Mouse (Mus musculus): ENCODE results near the gene Poc1a. TPM values are rescaled to one million over a fixed set of nuclear protein-coding genes. Genes with fewer than 3 reads are reported as not detected.

Gene Poc1a
- total and polyA plus RNA-seq, 2 experiments from 2014 or later = 9.8 to 10.8 TPM

DNA sequence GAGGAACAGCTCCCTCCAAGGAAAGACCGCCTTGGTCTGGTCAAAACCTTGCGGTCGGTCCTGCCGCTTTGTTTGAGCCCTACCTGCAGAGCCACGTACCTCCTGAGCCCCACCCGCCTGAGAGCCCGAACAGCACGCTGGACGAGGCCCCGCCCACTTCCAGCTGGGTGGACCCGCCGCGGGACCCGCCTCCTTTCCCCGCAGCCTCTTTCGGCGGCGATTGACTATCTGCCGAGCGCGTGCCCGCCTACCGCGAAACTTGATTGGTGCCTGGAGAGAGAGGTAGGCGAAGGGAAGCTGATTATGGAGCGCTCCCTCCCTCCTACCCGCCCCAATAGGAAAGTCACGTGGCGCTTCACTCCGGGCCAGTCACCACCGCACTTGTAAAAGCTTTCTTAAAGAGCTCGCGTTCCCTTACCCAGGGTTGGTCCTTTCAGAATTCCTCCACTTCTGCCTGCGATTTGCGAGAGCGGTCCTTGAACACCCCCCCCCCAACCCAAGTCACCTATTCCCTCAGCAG lies 86.8 kb downstream of the Poc1a start:
- Histone ChIP-seq H3K36me3 (ENCODE audit: insufficient read depth, low read length) (no peaks in the 10 kb centered on the region; the same call in 1 of the 2 replicates), H3K4me3 (ENCODE audit: low read length) (peak overlapping the region; percentile 78), H3K4me1 (ENCODE audit: insufficient read depth, low read length) (peaks cover 21% of the 10 kb centered on the region), H3K4me2 (ENCODE audit: low read depth, low read length) (peak overlapping the region; percentile 98), H3K27ac (peak overlapping the region; percentile 98), H3K27me3 (ENCODE audit: insufficient read depth, low read length) (no peaks in the 10 kb centered on the region), H3K9me3 (ENCODE audit: low read length) (no peaks in the 10 kb centered on the region), H3K9ac (replicated peaks; ENCODE audit: low read length) (peak overlapping the region; percentile 83)
- no peak for TF ChIP-seq CTCF (IDR thresholded peaks at IDR 0.05; ENCODE audit: low read depth)
- ATAC-seq (peak; percentile 93), DNase-seq (ENCODE audit: low spot score) (peak; percentile 97)
- WGBS = under 1% methylated on average over 36 of the region's 36 CpGs

GRCm38 (mm10) chr9:106368112-106368717 lies 87.4 kb downstream of the Poc1a start, which contains the start of gene Dusp7:
Gene Dusp7 (plus strand): TSS chr9:106368632.
- Histone ChIP-seq H3K27ac (peak within 1 kb of the TSS; percentile 98), H3K36me3 (ENCODE audit: insufficient read depth, low read length) (peaks cover 4% of the 10 kb centered on the region; the same call in 1 of the 2 replicates), H3K27me3 (ENCODE audit: insufficient read depth, low read length) (no peaks in the 10 kb centered on the region), H3K9ac (replicated peaks; ENCODE audit: low read length) (peak within 1 kb of the TSS; percentile 83), H3K4me2 (ENCODE audit: low read depth, low read length) (peak within 1 kb of the TSS; percentile 98), H3K4me1 (ENCODE audit: insufficient read depth, low read length) (peaks cover 24% of the 10 kb centered on the region), H3K9me3 (ENCODE audit: low read length) (no peaks in the 10 kb centered on the region), H3K4me3 (ENCODE audit: low read length) (peak within 1 kb of the TSS; percentile 78)
- ATAC-seq = peak; percentile 71
- 0% methylated on average over 25 of the region's 57 CpGs for WGBS
- DNase-seq (ENCODE audit: low spot score) = peak; percentile 94
- no peak for TF ChIP-seq CTCF (IDR thresholded peaks at IDR 0.05; ENCODE audit: low read depth)

- peak overlapping the region; percentile 78 for H3K4me3 ChIP-seq (ENCODE audit: low read length)
- peak overlapping the region; percentile 98 for H3K27ac ChIP-seq
- peak; percentile 83 for DNase-seq (ENCODE audit: low spot score)
- peaks cover 24% of the 10 kb centered on the region for H3K4me1 ChIP-seq (ENCODE audit: insufficient read depth, low read length)
- ATAC-seq = peak; percentile 55
- TF ChIP-seq CTCF (IDR thresholded peaks at IDR 0.05; ENCODE audit: low read depth) = peak; percentile 55
- H3K9ac ChIP-seq (replicated peaks; ENCODE audit: low read length) = peak overlapping the region; percentile 83
- no peaks in the 10 kb centered on the region for H3K27me3 ChIP-seq (ENCODE audit: insufficient read depth, low read length)
- under 1% methylated on average over 70 of the region's 72 CpGs for WGBS
- peak overlapping the region; percentile 98 for H3K4me2 ChIP-seq (ENCODE audit: low read depth, low read length)
- H3K36me3 ChIP-seq (ENCODE audit: insufficient read depth, low read length) = peaks cover 12% of the 10 kb centered on the region
- H3K9me3 ChIP-seq (ENCODE audit: low read length) = no peaks in the 10 kb centered on the region
These were observed 88.1 kb downstream of the Poc1a start for GRCm38 (mm10) chr9:106368831-106369501.

GRCm38 (mm10) chr9:106369801-106370485 lies 89.1 kb downstream of the Poc1a start:
- peak overlapping the region; percentile 98 for H3K27ac ChIP-seq
- peaks cover 13% of the 10 kb centered on the region for H3K36me3 ChIP-seq (ENCODE audit: insufficient read depth, low read length)
- peak overlapping the region; percentile 78 for H3K4me3 ChIP-seq (ENCODE audit: low read length)
- H3K27me3 ChIP-seq (ENCODE audit: insufficient read depth, low read length) = no peaks in the 10 kb centered on the region
- H3K9ac ChIP-seq (replicated peaks; ENCODE audit: low read length) = peak overlapping the region; percentile 83
- no peaks in the 10 kb centered on the region for H3K9me3 ChIP-seq (ENCODE audit: low read length)
- TF ChIP-seq CTCF (IDR thresholded peaks at IDR 0.05; ENCODE audit: low read depth) = no peak
- ATAC-seq (no peak), DNase-seq (ENCODE audit: low spot score) (peak; percentile 55)
- 7% methylated on average over 11 of the region's 11 CpGs for WGBS
- H3K4me1 ChIP-seq (ENCODE audit: insufficient read depth, low read length) = peaks cover 24% of the 10 kb centered on the region
- H3K4me2 ChIP-seq (ENCODE audit: low read depth, low read length) = peak overlapping the region; percentile 98

DNA sequence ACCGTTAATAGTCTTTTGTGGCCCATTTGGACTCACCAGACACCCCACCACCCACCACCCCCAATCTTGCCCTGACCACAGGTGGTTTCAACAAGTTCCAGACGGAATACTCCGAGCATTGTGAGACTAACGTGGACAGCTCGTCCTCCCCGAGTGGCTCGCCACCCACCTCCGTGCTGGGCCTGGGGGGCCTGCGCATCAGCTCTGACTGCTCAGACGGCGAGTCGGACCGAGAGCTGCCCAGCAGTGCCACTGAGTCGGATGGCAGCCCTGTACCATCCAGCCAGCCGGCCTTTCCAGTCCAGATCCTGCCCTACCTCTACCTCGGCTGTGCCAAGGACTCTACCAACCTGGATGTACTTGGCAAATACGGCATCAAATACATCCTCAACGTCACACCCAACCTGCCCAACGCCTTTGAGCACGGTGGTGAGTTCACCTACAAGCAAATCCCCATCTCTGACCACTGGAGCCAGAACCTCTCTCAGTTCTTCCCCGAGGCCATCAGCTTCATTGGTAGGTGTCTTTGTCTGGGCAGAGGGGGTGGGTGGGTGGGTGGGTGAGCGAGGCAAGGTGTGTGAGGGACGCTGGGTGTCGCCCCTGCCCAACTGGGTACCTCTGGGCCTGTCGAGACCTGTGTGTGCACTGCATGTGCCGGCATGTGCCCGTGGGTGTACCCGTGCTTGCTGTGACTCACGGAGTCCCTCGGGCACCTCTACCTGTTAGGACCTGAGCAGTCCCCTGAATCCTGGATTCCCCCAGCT lies 89.9 kb downstream of the Poc1a start:
- no peak for TF ChIP-seq CTCF (IDR thresholded peaks at IDR 0.05; ENCODE audit: low read depth)
- peak overlapping the region; percentile 36; the same call in 1 of the 2 replicates for H3K27ac ChIP-seq
- no peak for ATAC-seq
- no peak for DNase-seq (ENCODE audit: low spot score)
- H3K27me3 ChIP-seq (ENCODE audit: insufficient read depth, low read length) = no peaks in the 10 kb centered on the region
- 83% methylated on average over 30 of the region's 30 CpGs for WGBS
- H3K4me2 ChIP-seq (ENCODE audit: low read depth, low read length) = peak overlapping the region; percentile 98
- H3K4me3 ChIP-seq (ENCODE audit: low read length) = peak overlapping the region; percentile 78
- H3K9me3 ChIP-seq (ENCODE audit: low read length) = no peaks in the 10 kb centered on the region
- H3K4me1 ChIP-seq (ENCODE audit: insufficient read depth, low read length) = peaks cover 24% of the 10 kb centered on the region
- peaks cover 15% of the 10 kb centered on the region for H3K36me3 ChIP-seq (ENCODE audit: insufficient read depth, low read length)
- peak overlapping the region; percentile 83 for H3K9ac ChIP-seq (replicated peaks; ENCODE audit: low read length)

DNA sequence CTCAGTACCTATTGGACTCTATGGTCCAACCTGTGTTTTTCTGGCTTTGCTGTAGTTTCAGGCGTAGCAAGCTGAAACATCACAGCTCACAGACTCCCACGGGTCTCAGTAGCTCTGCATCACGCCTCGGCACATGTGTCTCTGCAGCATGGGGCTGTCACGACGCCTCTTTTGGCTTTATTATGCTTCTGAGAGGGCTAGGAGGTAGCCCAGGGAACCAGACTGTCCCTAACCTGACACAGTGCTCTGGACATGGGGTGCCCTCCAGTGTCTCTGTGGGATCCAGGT lies 90.5 kb downstream of the Poc1a start:
- DNase-seq (ENCODE audit: low spot score) = no peak
- Histone ChIP-seq H3K36me3 (ENCODE audit: insufficient read depth, low read length) (peaks cover 16% of the 10 kb centered on the region), H3K4me2 (ENCODE audit: low read depth, low read length) (peak overlapping the region; percentile 98), H3K9me3 (ENCODE audit: low read length) (no peaks in the 10 kb centered on the region), H3K9ac (replicated peaks; ENCODE audit: low read length) (peak overlapping the region; percentile 33), H3K27ac (peak overlapping the region; percentile 36; the same call in 1 of the 2 replicates), H3K4me3 (ENCODE audit: low read length) (no peak overlapping the region; the same call in 1 of the 2 replicates), H3K27me3 (ENCODE audit: insufficient read depth, low read length) (no peaks in the 10 kb centered on the region), H3K4me1 (ENCODE audit: insufficient read depth, low read length) (peaks cover 24% of the 10 kb centered on the region)
- no peak for TF ChIP-seq CTCF (IDR thresholded peaks at IDR 0.05; ENCODE audit: low read depth)
- ATAC-seq = no peak
- 61% methylated on average over 6 of the region's 6 CpGs for WGBS
